Mouse (Mus musculus): Measurements from ENCODE around the gene Gm20683. TPM values are rescaled to one million over a fixed set of nuclear protein-coding genes. Genes with fewer than 3 reads are reported as not detected.
"Not testable (repeated sequence)": the region's sequence is repeated elsewhere in the genome, so short reads cannot be mapped to it uniquely, and the experiment has no call there.

The Gm20683 gene
- polyA plus RNA-seq, 1 experiment from 2014 or later: 3.9 TPM

DNA sequence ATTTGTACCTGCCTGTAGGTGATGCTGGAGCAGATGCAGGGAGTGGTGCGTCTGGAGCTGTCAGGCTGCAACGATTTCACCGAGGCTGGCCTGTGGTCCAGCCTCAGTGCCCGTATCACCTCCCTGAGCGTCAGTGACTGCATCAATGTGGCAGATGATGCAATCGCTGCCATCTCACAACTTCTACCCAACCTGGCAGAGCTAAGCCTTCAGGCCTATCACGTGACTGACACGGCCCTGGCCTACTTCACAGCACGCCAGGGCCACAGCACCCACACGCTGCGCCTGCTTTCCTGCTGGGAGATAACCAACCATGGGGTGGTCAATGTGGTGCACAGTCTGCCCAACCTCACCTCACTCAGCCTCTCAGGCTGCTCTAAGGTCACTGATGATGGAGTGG is 23.9 kb downstream of the Gm20683 start:
- H3K4me2 ChIP-seq (replicated peaks): no peak overlapping the region
- ATAC-seq (ENCODE audit: low FRiP score, low read depth): no peak
- peaks cover 43% of the 10 kb centered on the region for H3K27me3 ChIP-seq (replicated peaks)

DNA sequence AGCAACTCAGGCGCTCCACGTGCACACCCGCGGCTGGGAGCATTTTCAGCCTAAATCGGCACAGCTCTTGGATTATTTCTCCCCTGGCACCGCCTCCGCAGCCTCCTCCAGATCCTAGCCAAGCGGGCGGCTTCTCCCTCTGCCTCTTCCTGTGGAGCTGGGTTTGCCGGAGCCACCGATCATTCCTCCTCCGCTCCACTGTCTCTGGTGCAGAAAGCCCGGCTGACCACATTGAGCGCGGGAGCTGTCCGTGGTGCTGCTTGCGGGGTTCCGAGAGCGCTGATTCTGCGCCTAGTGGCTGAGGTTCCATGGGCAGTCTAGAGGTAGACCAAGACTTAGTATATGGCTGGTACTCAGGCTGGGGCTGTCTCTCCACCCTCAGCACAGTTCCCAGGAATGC is 28.1 kb downstream of the Gm20683 start:
- H3K4me1 ChIP-seq: peaks cover 31% of the 10 kb centered on the region
- H3K36me3 ChIP-seq: peaks cover 24% of the 10 kb centered on the region
- no peak overlapping the region for H3K4me3 ChIP-seq
- no peak overlapping the region for H3K27ac ChIP-seq
- H3K9ac ChIP-seq: no peak overlapping the region; the same call in 1 of the 2 replicates
- WGBS: 1% methylated on average over 20 of the region's 20 CpGs
- H3K9me3 ChIP-seq: no peaks in the 10 kb centered on the region
- no peak for ATAC-seq (ENCODE audit: low FRiP score, low read depth)
- H3K4me2 ChIP-seq (replicated peaks): peak overlapping the region; percentile 34
- peaks cover 32% of the 10 kb centered on the region for H3K27me3 ChIP-seq (replicated peaks)

More for the DNA sequence above, 23.9 kb downstream of the Gm20683 start:
- no peak overlapping the region for H3K9ac ChIP-seq
- no peaks in the 10 kb centered on the region for H3K9me3 ChIP-seq
- peaks cover 28% of the 10 kb centered on the region for H3K36me3 ChIP-seq
- no peak overlapping the region for H3K27ac ChIP-seq
- H3K4me1 ChIP-seq: peaks cover 13% of the 10 kb centered on the region
- 90% methylated on average over 11 of the region's 11 CpGs for WGBS
- H3K4me3 ChIP-seq: no peak overlapping the region

DNA sequence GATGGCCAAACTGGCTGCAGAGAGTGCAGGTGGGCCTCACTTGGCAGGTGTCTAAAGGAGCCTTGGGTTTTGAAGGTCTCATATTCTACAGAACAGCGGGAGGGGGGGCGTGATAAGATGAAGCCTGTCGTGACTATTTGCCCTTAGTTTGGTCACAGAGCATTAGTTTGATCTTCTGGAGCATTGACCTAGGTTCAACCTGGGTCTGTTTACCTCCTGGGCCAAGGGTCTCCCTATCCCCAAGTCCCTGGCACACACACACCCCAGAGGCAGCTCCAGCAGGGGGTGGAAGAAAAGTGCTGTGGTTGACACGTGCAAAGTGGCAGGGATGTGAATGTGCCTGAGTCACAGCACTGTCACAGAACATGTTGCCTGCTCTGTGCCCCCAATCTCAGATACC is 30.7 kb downstream of the Gm20683 start:
- H3K9me3 ChIP-seq: no peaks in the 10 kb centered on the region
- H3K4me1 ChIP-seq: peaks cover 36% of the 10 kb centered on the region
- peaks cover 3% of the 10 kb centered on the region; the same call in 1 of the 2 replicates for H3K36me3 ChIP-seq
- 78% methylated on average over 4 of the region's 4 CpGs for WGBS
- H3K4me2 ChIP-seq (replicated peaks): peak overlapping the region; percentile 86
- H3K27ac ChIP-seq: no peak overlapping the region
- no peak overlapping the region for H3K4me3 ChIP-seq
- ATAC-seq (ENCODE audit: low FRiP score, low read depth): no peak
- no peak overlapping the region for H3K9ac ChIP-seq
- H3K27me3 ChIP-seq (replicated peaks): peaks cover 12% of the 10 kb centered on the region

DNA sequence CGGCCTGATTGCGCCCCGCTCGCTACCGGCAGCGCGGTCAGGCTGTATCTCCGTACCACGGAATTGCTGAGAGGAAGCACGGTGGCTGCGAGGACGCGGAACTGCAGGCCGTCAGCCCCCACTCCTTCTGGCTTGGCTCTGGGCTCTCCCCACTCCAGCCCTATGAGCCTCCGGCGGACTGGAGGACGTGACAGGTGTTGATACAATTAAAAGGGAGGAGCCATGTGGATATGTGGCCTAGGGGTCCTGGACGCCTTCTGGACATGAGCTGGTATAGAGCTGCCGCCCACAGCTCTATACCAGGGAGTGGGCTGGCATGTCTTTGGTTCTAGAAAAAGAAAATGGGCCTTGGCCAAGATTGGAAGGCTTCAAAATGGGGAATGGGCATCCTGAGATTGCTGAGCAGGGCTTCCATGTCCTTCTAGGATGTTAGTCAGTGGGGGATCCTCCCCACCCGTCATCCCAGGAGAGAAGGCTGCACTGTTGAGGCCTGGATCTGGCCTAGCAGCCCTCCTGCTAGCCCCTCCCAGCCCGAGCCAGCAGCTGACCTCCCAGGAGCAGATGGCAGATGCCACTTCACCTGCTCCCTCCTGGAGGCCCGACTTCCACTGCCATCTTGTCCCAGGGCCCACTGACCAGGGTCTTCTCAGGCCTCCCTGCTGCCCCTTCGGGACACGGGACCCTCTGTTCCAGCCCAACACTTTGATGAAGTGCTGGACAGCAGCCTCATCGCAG is 31.8 kb downstream of the Gm20683 start:
- WGBS: 7% methylated on average over 25 of the region's 25 CpGs
- H3K4me1 ChIP-seq: peaks cover 36% of the 10 kb centered on the region
- H3K4me2 ChIP-seq (replicated peaks): peak overlapping the region; percentile 86
- ATAC-seq (ENCODE audit: low FRiP score, low read depth): peak; percentile 61
- no peaks in the 10 kb centered on the region for H3K9me3 ChIP-seq
- peak overlapping the region; percentile 77 for H3K4me3 ChIP-seq
- H3K27ac ChIP-seq: peak overlapping the region; percentile 90
- H3K27me3 ChIP-seq (replicated peaks): peaks cover 12% of the 10 kb centered on the region
- H3K9ac ChIP-seq: peak overlapping the region; percentile 87
- peaks cover 3% of the 10 kb centered on the region; the same call in 1 of the 2 replicates for H3K36me3 ChIP-seq

DNA sequence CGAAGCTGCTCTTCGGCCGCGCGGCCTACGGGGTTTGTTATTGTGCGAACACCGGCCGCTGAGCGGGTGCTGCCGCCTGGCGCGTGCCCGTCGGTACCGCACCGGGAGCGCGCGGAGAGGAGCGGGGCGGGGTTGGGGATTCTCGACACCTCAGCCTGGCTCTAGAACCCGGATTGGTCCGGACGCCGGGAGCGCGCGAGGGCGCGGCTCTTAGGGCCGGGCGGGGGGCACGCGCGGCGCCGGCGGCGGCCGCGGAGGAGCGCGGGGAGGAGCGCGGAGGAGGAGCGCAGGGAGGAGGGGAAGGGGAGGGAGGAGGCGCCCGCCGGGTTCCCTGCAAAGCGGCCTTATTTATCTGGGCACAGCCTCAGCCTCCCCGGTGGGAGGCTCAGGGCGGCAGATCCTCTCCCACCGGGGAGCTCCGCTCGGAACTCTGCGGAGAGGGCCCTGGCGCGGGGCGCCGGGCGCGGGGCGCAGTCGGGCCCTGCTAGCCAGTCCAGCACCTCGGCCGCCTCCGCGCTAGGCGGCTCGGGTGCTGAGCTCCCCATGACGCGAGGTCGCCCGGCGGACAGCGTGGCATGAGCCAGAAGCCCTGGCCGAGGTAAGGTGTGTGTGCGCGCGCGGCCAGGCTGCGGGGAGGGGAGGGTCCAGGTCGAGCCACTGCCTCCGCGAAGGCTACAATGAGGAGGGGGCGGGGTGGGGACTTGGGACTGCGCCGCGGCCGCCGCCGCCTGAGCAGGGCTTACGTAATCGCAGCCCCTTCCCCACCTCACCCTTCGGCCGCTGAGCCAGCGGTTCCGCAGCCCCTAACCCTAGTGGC is 32.6 kb downstream of the Gm20683 start, which contains the start of gene Fbxl16:
Gene Fbxl16, plus strand, starts transcription at position 297 of the 817 bp plus-strand sequence.
- H3K4me1 ChIP-seq: peaks cover 36% of the 10 kb centered on the region
- H3K36me3 ChIP-seq: peaks cover 3% of the 10 kb centered on the region; the same call in 1 of the 2 replicates
- peak within 1 kb of the TSS; percentile 86 for H3K4me2 ChIP-seq (replicated peaks)
- peak within 1 kb of the TSS; percentile 77 for H3K4me3 ChIP-seq
- under 1% methylated on average over 94 of the region's 100 CpGs for WGBS
- H3K27ac ChIP-seq: peak within 1 kb of the TSS; percentile 90
- H3K9me3 ChIP-seq: no peaks in the 10 kb centered on the region
- peaks cover 12% of the 10 kb centered on the region for H3K27me3 ChIP-seq (replicated peaks)
- H3K9ac ChIP-seq: peak within 1 kb of the TSS; percentile 87
- peak; percentile 80 for ATAC-seq (ENCODE audit: low FRiP score, low read depth)

DNA sequence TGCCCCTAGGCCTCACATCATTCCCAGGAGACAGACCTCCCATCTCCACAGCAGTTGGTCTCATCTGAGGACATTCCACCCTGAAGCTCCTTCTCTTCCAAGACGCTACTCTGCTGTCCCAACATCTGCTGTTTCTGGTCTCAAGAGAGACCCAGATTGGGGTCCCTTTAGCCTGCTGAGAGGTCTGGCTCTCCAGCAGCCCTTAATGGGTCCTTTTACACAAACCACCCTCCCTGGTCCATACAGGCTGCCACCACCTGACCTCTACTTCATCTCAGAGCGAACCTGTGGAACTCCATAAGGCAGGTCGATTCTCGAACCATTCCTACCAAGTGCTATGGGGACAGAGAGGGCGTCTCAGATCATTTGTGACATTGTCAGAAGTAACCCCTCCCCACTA is 33.5 kb downstream of the Gm20683 start:
- H3K4me3 ChIP-seq: no peak overlapping the region
- ATAC-seq (ENCODE audit: low FRiP score, low read depth): no peak
- peaks cover 39% of the 10 kb centered on the region for H3K4me1 ChIP-seq
- 34% methylated on average over 5 of the region's 5 CpGs for WGBS
- no peaks in the 10 kb centered on the region for H3K9me3 ChIP-seq
- H3K36me3 ChIP-seq: peaks cover 3% of the 10 kb centered on the region; the same call in 1 of the 2 replicates
- peaks cover 12% of the 10 kb centered on the region for H3K27me3 ChIP-seq (replicated peaks)
- peak overlapping the region; percentile 87; the same call in 1 of the 2 replicates for H3K9ac ChIP-seq
- H3K27ac ChIP-seq: peak overlapping the region; percentile 90; the same call in 1 of the 2 replicates
- H3K4me2 ChIP-seq (replicated peaks): peak overlapping the region; percentile 86

DNA sequence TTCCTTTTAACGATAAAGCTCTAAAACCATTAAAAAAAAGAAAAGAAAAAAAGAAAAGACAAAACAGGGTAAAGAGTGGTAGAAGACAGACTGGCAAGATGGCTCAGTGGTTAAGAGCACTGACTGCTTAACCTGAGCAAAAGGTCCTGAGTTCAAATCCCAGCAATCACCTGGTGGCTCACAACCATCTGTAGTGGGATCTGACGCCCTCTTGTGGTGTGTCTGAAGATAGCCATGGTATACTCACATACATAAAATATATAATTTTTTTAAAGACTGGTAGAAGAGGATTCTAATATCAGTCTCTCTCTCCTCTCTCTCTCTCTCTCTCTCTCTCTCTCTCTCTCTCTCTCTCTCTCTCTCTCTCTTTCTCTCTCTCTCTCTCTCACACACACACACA is 34.1 kb downstream of the Gm20683 start:
- peaks cover 12% of the 10 kb centered on the region for H3K27me3 ChIP-seq (replicated peaks)
- H3K4me1 ChIP-seq: peaks cover 39% of the 10 kb centered on the region
- ATAC-seq (ENCODE audit: low FRiP score, low read depth); H3K4me3 ChIP-seq; H3K9ac ChIP-seq; H3K27ac ChIP-seq; H3K4me2 ChIP-seq (replicated peaks); H3K9me3 ChIP-seq; H3K36me3 ChIP-seq: not testable (repeated sequence)
- 54% methylated on average over 2 of the region's 2 CpGs for WGBS

DNA sequence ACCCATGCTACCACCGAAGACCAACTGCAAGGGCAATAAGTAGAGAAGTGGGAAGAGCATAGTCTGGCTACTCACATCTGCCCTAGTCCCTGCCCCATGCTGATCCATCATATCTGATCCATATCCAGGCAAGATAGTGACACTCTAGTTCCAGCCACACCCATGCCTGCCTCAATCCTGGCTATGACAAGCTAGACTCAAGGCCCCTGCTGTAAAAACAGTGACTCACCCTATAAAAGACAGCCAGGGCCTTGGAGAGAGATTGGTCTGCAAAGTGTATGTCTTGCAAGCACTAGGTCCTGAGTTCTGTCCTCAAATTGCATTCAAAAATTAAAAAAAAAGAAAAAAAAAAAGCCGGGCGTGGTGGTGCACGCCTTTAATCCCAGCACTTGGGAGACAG is 35.1 kb downstream of the Gm20683 start:
- no peak overlapping the region for H3K4me3 ChIP-seq
- H3K4me2 ChIP-seq (replicated peaks): no peak overlapping the region
- H3K27me3 ChIP-seq (replicated peaks): peaks cover 9% of the 10 kb centered on the region
- no peak for ATAC-seq (ENCODE audit: low FRiP score, low read depth)
- WGBS: 71% methylated on average over 4 of the region's 4 CpGs
- no peaks in the 10 kb centered on the region for H3K36me3 ChIP-seq
- H3K9ac ChIP-seq: no peak overlapping the region
- no peaks in the 10 kb centered on the region for H3K9me3 ChIP-seq
- H3K27ac ChIP-seq: no peak overlapping the region
- H3K4me1 ChIP-seq: peaks cover 44% of the 10 kb centered on the region

DNA sequence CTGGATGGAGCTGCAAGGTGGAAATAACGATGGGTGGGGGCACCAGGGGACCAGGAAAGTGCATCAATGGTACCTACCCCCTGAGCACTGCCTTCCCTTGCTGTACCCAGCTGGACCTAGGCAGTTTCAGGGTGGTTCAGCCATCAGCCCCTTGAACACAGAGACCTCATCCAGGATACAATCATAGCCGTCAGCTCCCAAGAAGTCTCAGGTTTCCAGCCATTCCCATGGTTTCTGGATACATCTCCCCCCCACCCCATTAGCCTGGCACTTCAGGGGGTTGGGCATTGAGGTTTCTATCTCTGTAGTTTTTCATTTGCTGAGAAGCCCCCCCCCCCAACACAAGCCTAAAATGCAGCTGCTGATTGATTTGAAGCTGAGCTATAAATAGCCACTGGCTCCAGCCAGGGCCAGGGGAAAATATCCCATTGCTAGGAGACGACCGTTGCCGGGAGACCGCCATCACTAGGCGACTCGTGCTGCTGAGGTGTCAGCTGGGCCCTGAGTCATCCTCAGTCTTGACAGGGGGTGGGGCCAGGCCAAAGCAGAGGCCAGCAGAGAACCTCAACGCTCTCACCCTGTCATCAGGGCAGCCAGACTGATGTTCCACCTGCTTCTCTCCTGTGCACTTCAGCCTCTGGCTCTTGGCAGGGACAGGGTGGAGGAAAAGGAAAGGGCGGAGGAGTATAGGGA is 38.6 kb downstream of the Gm20683 start:
- 0 out of 2 replicates have a peak overlapping the region, but pooled peaks have one; percentile 26 for H3K9ac ChIP-seq
- H3K27me3 ChIP-seq (replicated peaks): no peaks in the 10 kb centered on the region
- H3K4me2 ChIP-seq (replicated peaks): peak overlapping the region; percentile 41
- H3K27ac ChIP-seq: peak overlapping the region; percentile 77
- no peaks in the 10 kb centered on the region for H3K36me3 ChIP-seq
- no peak overlapping the region for H3K4me3 ChIP-seq
- peak; percentile 93 for ATAC-seq (ENCODE audit: low FRiP score, low read depth)
- no peaks in the 10 kb centered on the region for H3K9me3 ChIP-seq
- peaks cover 20% of the 10 kb centered on the region for H3K4me1 ChIP-seq
- 8% methylated on average over 10 of the region's 10 CpGs for WGBS

DNA sequence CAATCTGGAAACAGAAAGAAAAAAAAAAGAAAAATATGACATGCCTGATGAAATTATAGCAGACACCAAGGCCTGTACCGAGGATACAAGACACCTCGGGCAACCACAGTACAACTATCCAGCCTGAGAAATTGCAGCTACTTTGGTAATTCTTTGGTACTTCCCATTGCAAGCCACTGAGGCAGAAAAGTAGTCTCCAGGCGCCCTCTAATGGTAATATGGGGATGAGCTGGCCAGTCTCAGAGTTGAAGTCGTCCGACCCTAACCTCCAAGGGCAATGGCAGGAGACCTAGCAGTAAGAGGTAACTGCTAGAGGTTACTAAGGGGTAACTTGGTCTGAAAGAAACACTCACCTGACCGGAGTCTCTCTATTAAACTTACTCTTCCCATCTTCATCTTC is 40.5 kb downstream of the Gm20683 start:
- Histone ChIP-seq H3K9me3 (no peaks in the 10 kb centered on the region), H3K4me2 (replicated peaks) (no peak overlapping the region), H3K27me3 (replicated peaks) (no peaks in the 10 kb centered on the region), H3K4me1 (peaks cover 32% of the 10 kb centered on the region), H3K4me3 (no peak overlapping the region), H3K27ac (no peak overlapping the region), H3K9ac (no peak overlapping the region), H3K36me3 (no peaks in the 10 kb centered on the region)
- WGBS: 9% methylated on average over 6 of the region's 6 CpGs
- no peak for ATAC-seq (ENCODE audit: low FRiP score, low read depth)

DNA sequence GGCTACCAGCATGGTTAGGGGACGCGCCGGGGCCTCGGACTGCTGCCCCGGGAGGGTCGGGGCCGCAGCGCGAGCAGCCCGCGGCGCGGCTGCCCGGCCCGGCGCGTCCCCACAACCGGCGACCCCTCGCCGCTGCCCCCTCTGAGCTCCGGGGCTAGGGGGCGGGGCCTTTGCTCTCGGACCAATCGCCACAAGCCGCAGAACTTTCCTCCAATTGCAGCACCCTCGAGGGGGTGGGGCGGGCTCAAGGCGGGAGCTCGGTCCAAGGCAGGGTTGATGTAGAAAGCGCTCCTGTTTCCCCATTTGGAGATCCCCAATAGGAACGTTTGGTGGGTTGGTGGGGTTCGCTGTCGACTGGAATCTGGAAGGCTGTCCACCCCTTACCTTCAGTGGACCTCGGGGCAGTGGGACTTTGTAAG is 44.6 kb downstream of the Gm20683 start, which contains the start of gene Metrn:
Gene Metrn, minus strand, starts transcription at position 186 of the 419 bp plus-strand sequence.
- peak; percentile 44; the same call in 1 of the 2 replicates for ATAC-seq (ENCODE audit: low FRiP score, low read depth)

More for the DNA sequence above, 44.6 kb downstream of the Gm20683 start, which contains the start of gene Metrn:
- Histone ChIP-seq H3K27me3 (replicated peaks) (no peaks in the 10 kb centered on the region), H3K36me3 (no peaks in the 10 kb centered on the region), H3K4me2 (replicated peaks) (peak within 1 kb of the TSS; percentile 95), H3K9ac (peak within 1 kb of the TSS; percentile 72), H3K27ac (peak within 1 kb of the TSS; percentile 47), H3K4me3 (peak within 1 kb of the TSS; percentile 80), H3K4me1 (peaks cover 49% of the 10 kb centered on the region), H3K9me3 (no peaks in the 10 kb centered on the region)
- WGBS: under 1% methylated on average over 35 of the region's 35 CpGs
